Mouse (Mus musculus) hindbrain, embryonic 16.5 days (tissue): ENCODE measurements around the gene Tmem165. TPM values are rescaled to one million over a fixed set of nuclear protein-coding genes. Genes with fewer than 3 reads are reported as not detected.

Experiments
- ATAC-seq: fragments of 200-750 bp; cut with Nextera tagmentation; 2 replicates; pipeline ENCODE4 v1.8.0; 2017; ENCODE audit warnings: moderate TSS enrichment, moderate library complexity
- H3K27ac ChIP-seq: fragments of 300-500 bp; sonication (generic); 2 replicates; pipeline ENCODE4 v1.5.1; 2014; ENCODE audit warnings: low read depth, mild to moderate bottlenecking, control low read depth, low read length, moderate library complexity
- H3K27me3 ChIP-seq: fragments of 300-500 bp; sonication (generic); replicated peaks from 2 replicates; pipeline ENCODE4 v1.6.1; 2014; ENCODE audit warnings: low read length; ENCODE audit not compliant: control insufficient read depth, insufficient read depth
- H3K36me3 ChIP-seq: fragments of 300-500 bp; sonication (generic); 2 replicates; pipeline ENCODE4 v1.6.1; 2014; ENCODE audit warnings: mild to moderate bottlenecking, low read length, moderate library complexity, mixed read lengths; ENCODE audit not compliant: control insufficient read depth, insufficient read depth
- H3K4me1 ChIP-seq: fragments of 300-500 bp; sonication (generic); 2 replicates; pipeline ENCODE4 v1.6.1; 2014; ENCODE audit warnings: low read depth, low read length; ENCODE audit not compliant: control insufficient read depth, insufficient read depth
- H3K4me2 ChIP-seq: fragments of 300-500 bp; sonication (generic); 2 replicates; pipeline ENCODE4 v1.6.1; 2014; ENCODE audit warnings: mild to moderate bottlenecking, low read length, control low read depth, moderate library complexity
- H3K4me3 ChIP-seq: fragments of 300-500 bp; sonication (generic); 2 replicates; pipeline ENCODE4 v1.5.1; 2014; ENCODE audit warnings: mild to moderate bottlenecking, low read length, control low read depth, moderate library complexity
- H3K9ac ChIP-seq: fragments of 300-500 bp; sonication (generic); 2 replicates; pipeline ENCODE4 v1.6.1; 2014; ENCODE audit warnings: low read depth, mild to moderate bottlenecking, control low read depth, low read length, moderate library complexity
- H3K9me3 ChIP-seq: fragments of 300-500 bp; sonication (generic); 2 replicates; pipeline ENCODE4 v1.6.1; 2014; ENCODE audit warnings: mild to moderate bottlenecking, low read length, moderate library complexity; ENCODE audit not compliant: control insufficient read depth
- WGBS: fragments of 180-500 bp; shearing (Covaris S2); extraction: QIAGEN DNeasy Blood & Tissue Kit; methylation state at CpG from one replicate; pipeline ENCODE4 v1.1.7; 2014; 5-methylcytosine and 5-hydroxymethylcytosine counted together
- polyA plus RNA-seq: library from polyadenylated mRNA; unstranded; fragments of >200 nt; fragmentation: Nextera tagmentation; extraction: Ambion mirVana; gene quantifications from 2 replicates; pipeline ENCODE4 v1.2.1, GENCODE M21; 2015

Tmem165 gene
- polyA plus RNA-seq, 1 experiment from 2014 or later: 42.8 TPM

- Histone ChIP-seq H3K27ac (no peak overlapping the region), H3K4me3 (no peak overlapping the region), H3K36me3 (no peaks in the 10 kb centered on the region), H3K9ac (no peak overlapping the region), H3K4me1 (no peaks in the 10 kb centered on the region; the same call in 1 of the 2 replicates), H3K9me3 (no peaks in the 10 kb centered on the region), H3K27me3 (no peaks in the 10 kb centered on the region), H3K4me2 (no peak overlapping the region)
- no peak for ATAC-seq
- WGBS: 96% methylated on average over 5 of the region's 5 CpGs
These were observed 4.5 kb upstream of the Tmem165 start for GRCm38 (mm10) chr5:76179171-76179570.

- Histone ChIP-seq H3K4me3 (no peak overlapping the region), H3K27me3 (no peaks in the 10 kb centered on the region), H3K9ac (no peak overlapping the region), H3K4me1 (peaks cover 2% of the 10 kb centered on the region), H3K27ac (no peak overlapping the region), H3K4me2 (no peak overlapping the region), H3K36me3 (no peaks in the 10 kb centered on the region), H3K9me3 (no peaks in the 10 kb centered on the region)
- WGBS: 92% methylated on average over 5 of the region's 5 CpGs
- ATAC-seq: no peak
These were observed 3.9 kb upstream of the Tmem165 start for GRCm38 (mm10) chr5:76179791-76180190.

- no peak for ATAC-seq
- Histone ChIP-seq H3K4me1 (peaks cover 12% of the 10 kb centered on the region), H3K4me2 (no peak overlapping the region), H3K9me3 (no peaks in the 10 kb centered on the region), H3K27me3 (no peaks in the 10 kb centered on the region), H3K4me3 (no peak overlapping the region), H3K36me3 (no peaks in the 10 kb centered on the region), H3K27ac (no peak overlapping the region), H3K9ac (no peak overlapping the region)
- 64% methylated on average over 3 of the region's 3 CpGs for WGBS
These were observed 1.4 kb upstream of the Tmem165 start for GRCm38 (mm10) chr5:76182326-76182725.

GRCm38 (mm10) chr5:76183043-76183749 is 484 bp upstream of the Tmem165 start:
- no peak for ATAC-seq
- WGBS: 43% methylated on average over 17 of the region's 17 CpGs
- Histone ChIP-seq H3K27ac (peak overlapping the region; percentile 70), H3K4me3 (peak overlapping the region; percentile 99), H3K36me3 (no peaks in the 10 kb centered on the region), H3K9ac (peak overlapping the region; percentile 98), H3K9me3 (no peaks in the 10 kb centered on the region), H3K4me1 (peaks cover 15% of the 10 kb centered on the region), H3K4me2 (peak overlapping the region; percentile 95), H3K27me3 (no peaks in the 10 kb centered on the region)

GRCm38 (mm10) chr5:76184286-76185080 is 803 bp downstream of the Tmem165 start:
- WGBS: 4% methylated on average over 38 of the region's 38 CpGs
- H3K9me3 ChIP-seq: no peaks in the 10 kb centered on the region
- H3K4me1 ChIP-seq: peaks cover 15% of the 10 kb centered on the region
- H3K4me3 ChIP-seq: peak overlapping the region; percentile 99
- H3K36me3 ChIP-seq: no peaks in the 10 kb centered on the region
- ATAC-seq: peak; percentile 83
- H3K9ac ChIP-seq: peak overlapping the region; percentile 98
- H3K27me3 ChIP-seq: no peaks in the 10 kb centered on the region
- H3K27ac ChIP-seq: peak overlapping the region; percentile 93
- peak overlapping the region; percentile 95 for H3K4me2 ChIP-seq

- H3K4me1 ChIP-seq: peaks cover 15% of the 10 kb centered on the region
- H3K27me3 ChIP-seq: no peaks in the 10 kb centered on the region
- no peak overlapping the region for H3K4me3 ChIP-seq
- no peaks in the 10 kb centered on the region for H3K36me3 ChIP-seq
- no peak overlapping the region for H3K9ac ChIP-seq
- no peak overlapping the region for H3K4me2 ChIP-seq
- no peak overlapping the region for H3K27ac ChIP-seq
- no peaks in the 10 kb centered on the region for H3K9me3 ChIP-seq
- no peak for ATAC-seq
- 89% methylated on average over 5 of the region's 5 CpGs for WGBS
These were observed 4.2 kb downstream of the Tmem165 start for GRCm38 (mm10) chr5:76187885-76188284.

- Histone ChIP-seq H3K9me3 (no peaks in the 10 kb centered on the region), H3K9ac (no peak overlapping the region), H3K27me3 (no peaks in the 10 kb centered on the region), H3K36me3 (no peaks in the 10 kb centered on the region), H3K4me3 (no peak overlapping the region), H3K4me2 (no peak overlapping the region), H3K4me1 (peaks cover 5% of the 10 kb centered on the region), H3K27ac (no peak overlapping the region)
- 95% methylated on average over 4 of the region's 4 CpGs for WGBS
- no peak for ATAC-seq
These were observed 6.9 kb downstream of the Tmem165 start for GRCm38 (mm10) chr5:76190609-76191008.

GRCm38 (mm10) chr5:76193075-76193474 is 9.4 kb downstream of the Tmem165 start:
- H3K4me2 ChIP-seq: no peak overlapping the region
- ATAC-seq: no peak

GRCm38 (mm10) chr5:76194377-76194945 is 10.8 kb downstream of the Tmem165 start:
- 91% methylated on average over 6 of the region's 6 CpGs for WGBS
- Histone ChIP-seq H3K9ac (no peak overlapping the region), H3K4me3 (no peak overlapping the region), H3K27me3 (no peaks in the 10 kb centered on the region), H3K27ac (no peak overlapping the region), H3K4me2 (no peak overlapping the region), H3K9me3 (no peaks in the 10 kb centered on the region), H3K36me3 (peaks cover 2% of the 10 kb centered on the region; the same call in 1 of the 2 replicates), H3K4me1 (no peaks in the 10 kb centered on the region)
- ATAC-seq: no peak

More at GRCm38 (mm10) chr5:76193075-76193474, 9.4 kb downstream of the Tmem165 start:
- H3K4me1 ChIP-seq: 0 out of 2 replicates have a peak, but pooled peaks cover under 1% of the 10 kb centered on the region
- no peak overlapping the region for H3K4me3 ChIP-seq
- no peaks in the 10 kb centered on the region for H3K36me3 ChIP-seq
- no peaks in the 10 kb centered on the region for H3K9me3 ChIP-seq
- H3K9ac ChIP-seq: no peak overlapping the region
- no peak overlapping the region for H3K27ac ChIP-seq
- no peaks in the 10 kb centered on the region for H3K27me3 ChIP-seq
